Mouse (Mus musculus) forebrain, embryonic 10.5 days (tissue): ENCODE results near the gene Akap5. TPM values are rescaled to one million over a fixed set of nuclear protein-coding genes. Genes with fewer than 3 reads are reported as not detected.

Source experiments
- DNase-seq: peaks from one replicate; pipeline ENCODE4 v3.0.0-alpha.2; 2017; ENCODE audit warnings: low spot score; ENCODE audit errors: extremely low spot score
- H3K27ac ChIP-seq: fragments of 300-500 bp; sonication (generic); 2 replicates; pipeline ENCODE4 v1.5.1; 2016; ENCODE audit warnings: mild to moderate bottlenecking
- H3K27me3 ChIP-seq: fragments of 300-500 bp; sonication (generic); 2 replicates; pipeline ENCODE4 v1.6.1; 2016; ENCODE audit warnings: mild to moderate bottlenecking; ENCODE audit not compliant: poor library complexity, severe bottlenecking
- H3K36me3 ChIP-seq: fragments of 300-500 bp; sonication (generic); replicated peaks from 2 replicates; pipeline ENCODE4 v1.6.1; 2016; ENCODE audit warnings: mild to moderate bottlenecking, moderate library complexity
- H3K4me1 ChIP-seq: fragments of 300-500 bp; sonication (generic); 2 replicates; pipeline ENCODE4 v1.6.1; 2016
- H3K4me3 ChIP-seq: fragments of 300-500 bp; sonication (generic); 2 replicates; pipeline ENCODE4 v1.5.1; 2016; ENCODE audit warnings: mild to moderate bottlenecking, moderate library complexity
- H3K9me3 ChIP-seq: fragments of 300-500 bp; sonication (generic); 2 replicates; pipeline ENCODE4 v1.6.1; 2016; ENCODE audit warnings: mild to moderate bottlenecking, moderate library complexity
- WGBS: fragments of 180-500 bp; shearing (Covaris S2); methylation state at CpG from one replicate; pipeline ENCODE4 v1.1.7; 2016; 5-methylcytosine and 5-hydroxymethylcytosine counted together
- polyA plus RNA-seq: library from polyadenylated mRNA; unstranded; fragments of >200 nt; fragmentation: Nextera tagmentation; extraction: Ambion mirVana; gene quantifications from 2 replicates; pipeline ENCODE4 v1.2.1, GENCODE M21; 2016

The Akap5 gene
- polyA plus RNA-seq, 1 experiment from 2014 or later = 3.1 TPM

DNA sequence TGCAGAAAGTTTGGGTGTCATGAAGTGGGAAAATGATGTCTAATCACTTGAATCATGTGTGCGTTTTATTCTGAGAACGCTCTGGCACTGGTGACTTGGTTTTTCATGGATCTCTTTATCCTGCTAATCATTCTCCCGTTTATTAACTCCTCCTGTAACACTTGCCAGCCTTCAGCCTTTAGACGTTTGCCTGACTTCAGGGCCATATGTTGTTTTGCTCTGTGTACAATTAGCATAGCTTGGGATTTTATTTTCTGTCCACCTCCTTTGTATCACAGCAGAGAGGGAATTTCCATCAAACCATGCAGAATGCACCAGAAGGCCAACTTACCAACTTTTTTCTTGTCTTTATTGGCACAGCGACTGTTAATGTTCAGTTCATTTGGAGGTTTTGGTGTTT, 26.9 kb upstream of the Akap5 start:
- Histone ChIP-seq H3K27ac (no peak overlapping the region), H3K27me3 (no peaks in the 10 kb centered on the region), H3K4me1 (no peaks in the 10 kb centered on the region), H3K36me3 (peaks cover 96% of the 10 kb centered on the region), H3K4me3 (no peak overlapping the region), H3K9me3 (no peaks in the 10 kb centered on the region)
- 94% methylated on average over 5 of the region's 5 CpGs for WGBS
- no peak for DNase-seq

DNA sequence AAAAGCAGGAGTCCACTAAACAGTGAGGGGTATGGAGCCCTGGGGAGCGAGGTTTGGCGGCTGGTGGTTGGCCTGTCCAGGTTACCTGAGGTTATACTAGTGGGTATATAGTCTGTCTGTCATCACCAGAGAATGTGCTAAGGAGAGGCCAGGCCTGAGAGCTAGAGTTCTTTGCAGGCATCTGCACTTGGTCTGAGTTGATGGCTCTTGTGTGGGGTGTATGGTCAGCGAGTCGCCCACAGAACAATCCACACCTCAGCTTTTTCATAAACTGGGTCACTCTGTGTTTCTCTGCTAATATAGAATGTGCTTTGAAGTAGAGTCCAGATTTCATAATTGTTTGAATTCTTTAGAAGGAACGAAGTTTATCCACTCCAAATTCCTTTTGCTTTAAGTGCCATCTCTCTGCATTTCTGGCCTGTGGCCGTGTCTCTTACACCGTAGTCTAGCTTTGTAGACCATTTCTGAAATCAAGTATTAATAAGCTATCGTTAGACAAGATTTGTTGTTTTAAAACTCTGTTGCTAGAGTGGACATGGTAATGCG, 25.3 kb upstream of the Akap5 start:
- H3K27me3 ChIP-seq = no peaks in the 10 kb centered on the region
- no peak overlapping the region for H3K27ac ChIP-seq
- 98% methylated on average over 9 of the region's 9 CpGs for WGBS
- H3K4me3 ChIP-seq = no peak overlapping the region
- no peak for DNase-seq
- H3K4me1 ChIP-seq = no peaks in the 10 kb centered on the region
- H3K9me3 ChIP-seq = no peaks in the 10 kb centered on the region
- H3K36me3 ChIP-seq = peaks cover 96% of the 10 kb centered on the region

DNA sequence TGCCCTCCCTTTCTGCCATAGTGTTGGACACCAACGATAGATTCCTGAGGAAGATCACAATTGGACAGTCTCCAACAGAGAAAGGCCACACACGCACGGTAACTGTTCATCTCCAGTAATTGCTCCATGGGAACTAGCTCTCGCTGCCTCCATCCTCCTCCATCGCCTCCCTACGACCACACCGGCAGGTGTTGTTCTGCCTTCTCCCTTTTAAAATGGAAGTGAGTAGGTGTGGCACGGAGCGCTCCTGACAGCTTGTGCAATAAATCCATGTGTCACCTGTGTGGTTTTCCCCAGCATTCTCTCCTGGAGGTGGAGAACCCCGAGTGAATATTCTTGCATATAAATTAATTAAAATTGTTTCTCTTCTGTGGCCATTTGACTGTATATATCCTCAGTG, 24.3 kb upstream of the Akap5 start:
- Histone ChIP-seq H3K27me3 (no peaks in the 10 kb centered on the region), H3K9me3 (no peaks in the 10 kb centered on the region), H3K36me3 (peaks cover 96% of the 10 kb centered on the region), H3K4me3 (no peak overlapping the region), H3K4me1 (no peaks in the 10 kb centered on the region), H3K27ac (no peak overlapping the region)
- 95% methylated on average over 10 of the region's 10 CpGs for WGBS
- no peak for DNase-seq

DNA sequence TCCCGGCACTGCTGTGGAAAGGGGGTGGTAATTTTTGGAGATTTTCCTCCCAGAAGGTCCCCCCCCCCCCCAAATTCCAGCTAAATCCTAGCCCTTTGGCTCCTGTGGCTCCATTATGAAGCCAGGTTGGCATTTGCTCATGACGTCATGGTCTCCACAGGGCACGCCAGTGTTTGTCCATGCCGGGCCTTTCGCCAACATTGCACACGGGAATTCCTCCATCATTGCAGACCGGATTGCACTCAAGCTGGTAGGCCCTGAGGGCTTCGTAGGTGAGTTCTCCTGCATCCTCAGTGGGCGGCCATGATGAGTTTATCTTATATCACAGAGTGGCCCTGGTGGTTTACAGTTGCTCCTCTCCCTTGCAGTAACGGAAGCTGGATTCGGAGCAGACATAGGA, 21.2 kb upstream of the Akap5 start:
- no peak for DNase-seq
- 96% methylated on average over 11 of the region's 11 CpGs for WGBS
- Histone ChIP-seq H3K36me3 (peaks cover 93% of the 10 kb centered on the region), H3K4me3 (no peak overlapping the region), H3K4me1 (peaks cover 8% of the 10 kb centered on the region; the same call in 1 of the 2 replicates), H3K27me3 (no peaks in the 10 kb centered on the region), H3K27ac (no peak overlapping the region), H3K9me3 (no peaks in the 10 kb centered on the region)

DNA sequence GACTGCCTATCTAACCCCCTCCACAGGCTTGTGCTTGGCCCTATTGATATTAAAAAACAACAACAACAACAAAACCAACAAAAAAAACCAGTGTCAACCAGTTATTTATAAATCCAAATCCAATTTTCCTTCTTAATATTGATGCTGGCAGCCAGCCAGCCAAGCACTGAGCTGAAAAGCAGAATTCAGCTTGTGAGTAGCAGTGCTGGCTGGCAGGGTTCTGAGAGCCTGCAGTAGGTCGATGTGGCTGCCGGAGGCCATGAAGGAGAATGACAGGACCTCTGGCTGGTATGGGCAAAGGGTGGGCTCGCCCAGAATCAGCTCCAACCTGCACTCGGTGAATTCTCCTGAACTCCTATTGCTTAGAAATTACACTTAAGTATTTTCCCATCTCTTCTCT, 20.5 kb upstream of the Akap5 start:
- peaks cover 92% of the 10 kb centered on the region for H3K36me3 ChIP-seq
- DNase-seq = no peak
- H3K9me3 ChIP-seq = no peaks in the 10 kb centered on the region
- H3K27ac ChIP-seq = no peak overlapping the region
- H3K4me1 ChIP-seq = peaks cover 8% of the 10 kb centered on the region; the same call in 1 of the 2 replicates
- H3K27me3 ChIP-seq = no peaks in the 10 kb centered on the region
- H3K4me3 ChIP-seq = no peak overlapping the region
- WGBS = 97% methylated on average over 4 of the region's 4 CpGs

DNA sequence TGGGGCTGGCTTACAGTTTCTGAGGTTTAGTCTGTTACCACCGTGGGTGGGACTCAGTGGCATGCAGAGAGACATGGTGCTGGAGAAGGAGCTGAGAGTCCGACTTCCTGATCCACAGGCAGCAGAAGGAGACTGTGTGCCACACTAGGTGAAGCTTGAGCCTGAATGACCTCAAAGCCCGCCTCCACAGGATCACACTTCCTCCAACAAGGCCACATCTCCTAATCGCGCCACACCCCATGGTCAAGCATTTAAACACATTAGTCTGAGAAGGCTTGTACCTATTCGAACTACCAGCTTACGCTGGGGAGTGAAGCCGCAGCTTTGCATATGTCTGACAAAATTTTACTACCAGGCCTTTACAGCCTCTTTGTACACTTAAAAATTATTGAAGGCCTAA, 19.6 kb upstream of the Akap5 start:
- 95% methylated on average over 8 of the region's 8 CpGs for WGBS
- peaks cover 91% of the 10 kb centered on the region for H3K36me3 ChIP-seq
- peaks cover 8% of the 10 kb centered on the region; the same call in 1 of the 2 replicates for H3K4me1 ChIP-seq
- no peaks in the 10 kb centered on the region for H3K27me3 ChIP-seq
- no peaks in the 10 kb centered on the region for H3K9me3 ChIP-seq
- no peak for DNase-seq
- no peak overlapping the region for H3K27ac ChIP-seq
- H3K4me3 ChIP-seq = no peak overlapping the region

DNA sequence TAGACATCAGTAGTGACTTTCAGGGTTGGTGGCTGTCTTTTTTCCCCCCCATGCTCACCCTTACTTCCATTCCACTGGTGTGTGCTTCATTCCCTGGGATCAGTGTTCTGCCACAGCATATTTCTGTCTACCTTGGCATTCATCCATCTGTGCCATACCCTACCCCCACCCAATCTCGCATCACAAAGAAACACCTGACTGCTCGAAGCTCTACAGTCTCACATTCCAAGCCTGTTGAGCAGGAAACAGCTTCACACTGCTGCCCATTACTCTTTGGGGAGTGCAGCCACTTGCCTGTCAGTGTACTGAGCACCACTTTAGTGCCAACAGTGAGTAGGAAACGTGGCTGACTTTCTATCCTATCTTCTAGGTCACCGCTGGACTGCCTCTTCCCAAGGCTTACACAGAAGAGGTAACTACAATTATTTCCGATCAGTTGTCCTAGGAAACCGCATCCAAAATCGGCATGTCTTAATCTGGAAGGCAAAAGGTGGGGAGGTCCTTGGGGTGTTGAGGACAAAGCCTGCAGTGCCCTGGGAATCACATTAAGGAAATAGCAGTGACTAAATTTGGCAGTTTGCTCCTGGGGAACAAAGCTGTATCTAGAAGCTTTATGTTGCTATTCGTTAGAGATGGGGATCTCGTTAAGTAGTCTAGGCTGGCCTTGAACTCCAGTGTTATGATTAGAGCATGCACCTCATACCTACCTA, 17.7 kb upstream of the Akap5 start:
- peaks cover 91% of the 10 kb centered on the region for H3K36me3 ChIP-seq

DNA sequence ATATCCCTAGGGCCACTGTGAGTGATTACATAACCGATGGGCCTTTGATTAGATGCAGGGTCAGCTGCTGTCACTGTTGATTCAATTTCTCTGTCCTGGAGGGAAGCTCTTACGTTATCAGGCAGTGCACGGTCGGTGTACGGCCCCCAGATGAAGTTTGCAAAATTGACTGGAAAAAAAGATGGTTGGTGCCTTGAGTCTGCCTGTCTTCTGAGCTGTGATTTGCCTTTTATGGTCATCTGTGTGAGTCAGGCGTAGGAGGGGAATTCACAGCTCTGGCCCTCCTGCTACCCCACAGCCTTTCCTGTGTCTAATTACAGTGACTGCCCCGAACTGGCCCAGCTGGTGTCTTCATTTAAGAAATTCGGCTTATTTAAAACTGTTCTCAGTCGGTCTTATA, 16.7 kb upstream of the Akap5 start:
- Histone ChIP-seq H3K27me3 (no peaks in the 10 kb centered on the region), H3K9me3 (no peaks in the 10 kb centered on the region), H3K4me3 (no peak overlapping the region), H3K36me3 (peaks cover 93% of the 10 kb centered on the region), H3K27ac (no peak overlapping the region), H3K4me1 (peaks cover 8% of the 10 kb centered on the region; the same call in 1 of the 2 replicates)
- DNase-seq = no peak
- 78% methylated on average over 9 of the region's 9 CpGs for WGBS

More for the DNA sequence above, 17.7 kb upstream of the Akap5 start:
- H3K4me3 ChIP-seq = no peak overlapping the region
- no peaks in the 10 kb centered on the region for H3K9me3 ChIP-seq
- H3K27me3 ChIP-seq = no peaks in the 10 kb centered on the region
- H3K4me1 ChIP-seq = peaks cover 8% of the 10 kb centered on the region; the same call in 1 of the 2 replicates
- WGBS = 91% methylated on average over 9 of the region's 9 CpGs
- no peak for DNase-seq
- H3K27ac ChIP-seq = no peak overlapping the region

DNA sequence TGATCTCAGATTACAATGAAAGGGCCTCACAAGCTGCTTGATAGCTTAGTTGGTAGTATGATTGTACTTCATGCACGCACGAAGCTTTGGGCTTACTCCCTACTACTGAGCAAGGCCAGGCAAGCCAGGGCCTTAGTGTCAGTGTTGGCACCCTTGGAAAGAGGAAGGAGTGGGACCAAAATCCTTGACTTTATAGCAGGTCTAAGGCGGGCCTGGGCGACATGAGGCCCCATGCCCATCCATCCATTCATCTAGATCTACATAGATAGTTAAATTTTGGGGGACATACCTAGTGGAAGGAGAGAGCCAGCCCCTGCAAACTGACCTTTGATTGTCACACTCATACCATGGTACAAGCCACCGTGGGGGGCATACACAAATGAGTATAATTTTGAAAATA, 16.3 kb upstream of the Akap5 start:
- no peak overlapping the region for H3K27ac ChIP-seq
- DNase-seq = no peak

DNA sequence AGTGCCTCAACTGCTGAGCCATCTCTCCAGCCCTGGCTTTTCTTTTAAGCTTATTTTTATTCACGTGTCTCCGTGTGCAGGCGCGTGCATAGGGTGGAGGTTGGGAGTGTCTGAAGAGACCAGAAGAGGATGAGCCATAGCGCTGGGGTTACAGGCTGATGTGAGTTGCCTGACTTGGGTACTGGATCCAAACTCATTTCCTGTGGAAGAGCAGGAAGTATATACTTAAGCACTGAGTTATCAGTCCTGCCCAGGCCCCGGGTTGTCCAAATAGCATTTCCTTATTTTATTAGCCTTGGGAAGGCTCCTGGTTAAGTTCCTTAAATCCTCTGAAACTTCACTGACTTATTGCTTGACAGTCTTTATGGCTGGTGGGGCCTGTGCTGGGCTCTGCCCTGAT, 14.7 kb upstream of the Akap5 start:
- no peak for DNase-seq
- Histone ChIP-seq H3K27ac (no peak overlapping the region), H3K4me3 (no peak overlapping the region), H3K9me3 (no peaks in the 10 kb centered on the region), H3K27me3 (no peaks in the 10 kb centered on the region), H3K4me1 (peaks cover 8% of the 10 kb centered on the region; the same call in 1 of the 2 replicates), H3K36me3 (peaks cover 92% of the 10 kb centered on the region)
- WGBS = 92% methylated on average over 6 of the region's 6 CpGs

More for the DNA sequence above, 16.3 kb upstream of the Akap5 start:
- Histone ChIP-seq H3K4me3 (no peak overlapping the region), H3K27me3 (no peaks in the 10 kb centered on the region), H3K9me3 (no peaks in the 10 kb centered on the region), H3K36me3 (peaks cover 92% of the 10 kb centered on the region), H3K4me1 (peaks cover 8% of the 10 kb centered on the region; the same call in 1 of the 2 replicates)
- 94% methylated on average over 5 of the region's 5 CpGs for WGBS

DNA sequence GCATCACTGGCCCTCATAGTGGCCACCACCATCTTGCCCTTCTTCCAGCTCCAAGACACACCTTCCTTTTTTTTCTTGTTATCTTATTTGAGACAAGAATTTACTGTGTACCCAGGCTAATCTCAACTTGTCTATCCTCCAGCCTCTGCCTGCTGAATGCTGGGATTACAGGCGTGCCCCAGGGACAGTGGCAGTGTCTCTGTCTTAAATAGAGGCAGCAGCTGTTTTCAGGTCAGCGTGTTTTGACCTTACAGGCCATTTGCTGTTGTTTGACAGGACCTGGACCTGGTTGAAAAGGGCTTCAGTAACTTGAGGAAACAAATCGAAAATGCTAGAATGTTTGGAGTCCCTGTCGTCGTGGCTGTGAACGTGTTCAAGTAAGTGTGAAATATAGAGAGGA, 14.1 kb upstream of the Akap5 start:
- WGBS = 87% methylated on average over 6 of the region's 6 CpGs
- H3K36me3 ChIP-seq = peaks cover 92% of the 10 kb centered on the region
- no peak for DNase-seq

DNA sequence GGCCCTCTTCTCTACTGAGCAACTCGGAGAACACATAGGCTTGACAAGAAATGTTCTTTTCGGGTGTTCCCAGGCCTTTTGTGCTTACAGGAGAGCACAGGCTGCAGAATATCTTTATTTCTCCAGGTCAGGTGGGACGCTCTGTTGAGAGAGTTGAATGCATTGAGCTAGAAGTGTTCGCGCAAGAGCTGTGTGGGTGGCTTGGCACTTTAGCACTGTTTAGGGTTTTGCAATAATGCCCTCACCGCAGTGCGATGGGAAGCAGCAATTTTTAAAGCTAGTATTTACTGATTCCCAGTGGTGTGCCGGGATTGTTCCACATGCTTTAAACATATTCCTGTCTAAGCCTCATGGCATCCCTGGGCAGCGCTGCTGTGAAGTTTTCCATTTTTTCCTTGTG, 13.5 kb upstream of the Akap5 start:
- Histone ChIP-seq H3K27ac (no peak overlapping the region), H3K27me3 (no peaks in the 10 kb centered on the region), H3K4me3 (no peak overlapping the region), H3K9me3 (no peaks in the 10 kb centered on the region), H3K36me3 (peaks cover 91% of the 10 kb centered on the region), H3K4me1 (peaks cover 8% of the 10 kb centered on the region; the same call in 1 of the 2 replicates)
- DNase-seq = no peak
- 97% methylated on average over 9 of the region's 9 CpGs for WGBS

More for the DNA sequence above, 14.1 kb upstream of the Akap5 start:
- Histone ChIP-seq H3K4me1 (peaks cover 8% of the 10 kb centered on the region; the same call in 1 of the 2 replicates), H3K4me3 (no peak overlapping the region), H3K27me3 (no peaks in the 10 kb centered on the region), H3K27ac (no peak overlapping the region), H3K9me3 (no peaks in the 10 kb centered on the region)

DNA sequence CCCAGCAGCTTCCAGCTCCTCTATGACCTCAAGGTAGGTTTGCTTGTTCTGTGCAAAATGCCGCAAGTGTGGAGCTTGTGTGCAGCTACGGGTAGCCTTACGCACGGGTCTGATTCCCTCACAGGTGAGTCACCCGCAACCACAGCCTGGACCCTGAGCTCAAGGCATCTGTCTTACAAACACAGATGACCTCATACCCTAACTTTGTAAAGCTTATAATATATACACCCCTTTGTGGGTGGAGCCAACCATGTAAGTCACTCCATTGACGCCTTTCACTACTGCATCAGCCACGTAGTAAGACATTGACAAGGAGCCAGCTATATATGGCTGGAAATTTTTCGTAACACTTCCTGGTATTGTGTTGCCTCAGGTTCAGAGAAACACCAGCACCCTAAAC, 12.7 kb upstream of the Akap5 start:
- peaks cover 88% of the 10 kb centered on the region for H3K36me3 ChIP-seq
- no peaks in the 10 kb centered on the region for H3K27me3 ChIP-seq
- WGBS = 93% methylated on average over 8 of the region's 8 CpGs
- no peak overlapping the region for H3K4me3 ChIP-seq
- no peak for DNase-seq
- H3K9me3 ChIP-seq = no peaks in the 10 kb centered on the region
- peaks cover 3% of the 10 kb centered on the region; the same call in 1 of the 2 replicates for H3K4me1 ChIP-seq
- no peak overlapping the region for H3K27ac ChIP-seq
